Mouse (Mus musculus): ENCODE results near the gene Ly9. TPM values are rescaled to one million over a fixed set of nuclear protein-coding genes. Genes with fewer than 3 reads are reported as not detected.

Gene Ly9
- total RNA-seq, 2 experiments from 2014 or later = 0.30 TPM; not detected in 1

DNA sequence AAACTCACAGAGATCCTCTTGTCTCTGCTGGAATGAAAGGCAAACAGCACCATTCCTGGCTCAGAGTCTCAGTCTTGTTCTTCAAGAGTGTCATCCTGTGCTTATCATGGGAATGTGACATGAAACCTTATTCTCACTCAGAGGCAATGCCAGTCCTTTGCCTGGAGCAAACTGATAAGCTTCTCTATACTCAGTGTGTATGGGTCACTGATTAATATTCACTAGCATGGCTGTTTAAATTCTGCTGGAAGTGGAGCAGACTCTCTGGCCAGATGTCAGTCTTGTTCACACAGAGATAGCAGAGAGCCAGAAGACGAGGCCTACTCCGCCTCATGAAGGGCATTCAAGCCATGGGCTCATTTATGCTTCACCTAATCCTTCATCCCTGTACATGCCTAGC lies 22.6 kb downstream of the Ly9 start:
- DNase-seq (ENCODE audit: low spot score in 2 of 2) = no peak

DNA sequence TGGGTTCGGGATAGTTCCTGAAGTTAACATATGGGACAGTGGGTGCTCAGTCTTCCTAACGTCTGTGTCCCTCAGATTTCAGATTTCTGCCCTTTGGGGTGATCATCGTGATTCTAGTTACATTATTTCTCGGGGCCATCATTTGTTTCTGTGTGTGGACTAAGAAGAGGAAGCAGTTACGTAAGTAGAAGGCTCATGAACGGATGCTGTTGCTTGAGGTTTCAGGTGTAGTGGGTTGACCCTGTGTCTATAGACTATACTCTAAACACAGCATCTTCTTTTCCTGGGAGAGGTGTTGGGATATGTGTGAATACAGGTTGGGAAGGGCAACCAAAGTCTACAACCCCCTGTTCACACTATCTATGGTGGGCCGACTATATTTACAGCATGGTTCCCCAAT lies 30.0 kb downstream of the Ly9 start:
- DNase-seq (ENCODE audit: low spot score in 2 of 2) = no peak

DNA sequence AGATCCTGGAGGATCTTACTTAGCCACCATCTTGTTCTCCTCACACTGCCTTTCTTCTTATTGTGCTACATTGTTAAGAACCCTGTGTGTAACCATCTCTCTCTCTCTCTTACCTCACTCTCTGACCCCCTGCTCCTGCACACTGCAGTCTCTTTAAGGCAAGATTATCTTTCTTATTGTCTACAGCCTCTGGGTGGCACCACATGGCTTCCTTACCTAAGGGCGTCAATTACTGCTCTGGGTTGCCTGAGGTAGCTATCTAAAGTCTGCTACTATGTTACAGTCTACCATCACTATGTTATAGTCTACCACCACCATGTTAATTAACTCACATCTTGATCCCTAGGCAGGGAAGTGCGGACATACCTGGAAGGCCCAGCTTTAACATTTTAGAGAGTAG lies 38.8 kb downstream of the Ly9 start:
- no peak for DNase-seq (ENCODE audit: low spot score in 2 of 2)

DNA sequence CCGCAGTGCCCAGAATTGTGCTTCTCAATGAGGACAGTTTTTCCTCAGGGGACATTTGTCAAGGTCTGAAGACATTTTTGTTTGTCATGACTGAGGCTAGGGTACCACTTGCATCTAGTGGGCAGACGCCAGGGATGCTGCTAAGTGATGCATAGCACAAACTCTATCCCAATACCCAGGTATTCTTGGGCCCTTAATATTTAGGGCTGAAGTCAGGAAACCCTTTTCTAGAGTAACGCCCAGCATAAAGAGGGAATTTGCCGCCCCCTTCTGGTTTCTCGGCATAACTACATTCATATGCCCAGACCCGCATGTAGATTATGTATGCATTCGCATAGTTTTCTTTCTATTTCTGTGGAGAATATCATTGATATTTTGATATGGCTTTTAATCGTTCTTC lies 40.4 kb downstream of the Ly9 start:
- peak; percentile 51 to 64 for DNase-seq (ENCODE audit: low spot score in 2 of 2)

DNA sequence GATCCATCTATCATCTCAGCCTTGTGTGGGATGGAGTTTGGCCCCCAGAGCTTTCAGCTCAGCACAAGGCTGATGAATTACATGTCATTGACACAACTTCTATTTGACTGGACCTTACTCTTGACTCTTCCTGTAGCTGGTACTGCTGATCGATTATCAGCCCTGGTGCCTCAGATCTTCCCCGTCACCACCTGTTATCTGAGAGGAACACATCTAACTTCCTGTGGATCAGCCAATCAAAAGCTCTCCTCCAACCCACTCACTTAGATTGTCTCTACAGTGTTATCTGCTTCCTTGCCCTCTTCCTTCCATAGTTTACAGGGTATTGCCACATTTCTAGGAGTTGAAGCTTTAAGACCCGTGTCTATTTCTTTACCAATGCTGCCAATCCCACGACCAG lies 41.3 kb downstream of the Ly9 start:
- DNase-seq (ENCODE audit: low spot score in 2 of 2) = no peak

DNA sequence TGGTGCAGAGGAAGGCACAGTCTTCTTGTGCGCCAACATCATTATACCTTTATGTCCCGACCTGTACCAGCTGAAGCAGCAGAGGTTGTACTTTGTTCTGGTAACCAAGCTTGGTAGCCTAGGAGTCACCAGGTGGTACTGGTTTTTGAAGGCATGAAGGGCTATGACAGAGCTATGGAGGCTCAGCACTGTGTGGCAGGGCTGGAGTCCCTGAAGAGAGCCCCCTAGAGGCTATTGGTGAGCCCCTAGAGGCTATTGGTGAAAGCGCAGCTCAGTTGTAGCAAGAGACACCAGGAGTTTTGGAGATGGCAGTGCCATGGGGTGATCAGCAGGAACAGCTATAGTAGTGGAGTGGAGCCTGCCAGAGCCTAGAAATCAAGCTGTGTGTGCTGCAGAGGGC lies 43.0 kb downstream of the Ly9 start:
- peak in 1 of 2 experiments; percentile 8 for DNase-seq (ENCODE audit: low spot score in 2 of 2)

DNA sequence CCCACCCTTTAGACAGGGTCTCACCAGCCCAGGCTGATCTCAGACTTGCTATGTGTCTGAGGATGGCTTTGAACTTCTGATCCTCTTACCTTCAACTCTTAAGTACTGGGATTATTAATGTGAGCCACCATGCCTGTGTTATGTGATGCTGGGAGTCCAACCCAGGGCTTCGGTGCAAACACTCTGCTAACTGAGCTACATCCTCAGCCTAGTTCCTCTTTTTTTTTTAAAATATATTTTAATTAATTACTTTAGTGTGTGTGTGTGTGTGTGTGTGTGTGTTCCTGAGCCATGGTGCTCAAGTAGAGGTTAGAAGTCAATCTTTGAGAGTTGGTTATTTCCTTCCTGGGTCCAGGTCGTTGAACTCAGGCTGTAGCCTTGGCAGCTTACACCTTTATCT lies 44.2 kb downstream of the Ly9 start:
- DNase-seq (ENCODE audit: low spot score in 2 of 2) = no peak

DNA sequence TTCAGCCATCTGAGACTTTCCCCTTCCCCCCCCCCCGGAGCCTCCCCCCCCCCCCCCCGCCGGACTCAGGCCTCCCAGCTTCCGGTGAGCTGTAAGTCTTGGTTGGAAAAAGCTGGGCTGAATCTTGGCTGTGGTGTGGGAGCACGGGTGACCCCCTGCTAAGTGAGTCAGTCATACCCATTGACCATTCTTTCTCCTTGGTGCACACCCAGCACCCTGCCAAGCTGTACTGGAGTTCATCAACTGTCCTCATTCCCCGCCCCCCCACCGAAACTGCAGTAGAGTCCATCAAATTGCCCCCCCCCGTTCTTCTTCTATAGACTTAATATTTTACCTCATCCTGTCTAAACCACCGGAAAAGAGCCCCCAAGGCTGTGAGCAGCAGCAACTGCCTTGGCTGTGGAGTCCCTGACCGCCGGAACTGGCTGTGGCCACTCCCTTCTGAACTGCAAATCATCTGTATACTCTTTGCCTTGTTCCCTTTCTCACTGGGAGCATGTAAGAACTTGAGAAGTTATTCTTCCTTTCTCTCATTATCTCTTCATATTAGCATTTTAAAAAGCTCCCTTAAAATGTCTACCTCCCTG lies 45.5 kb downstream of the Ly9 start:
- DNase-seq (ENCODE audit: low spot score in 2 of 2) = no peak

DNA sequence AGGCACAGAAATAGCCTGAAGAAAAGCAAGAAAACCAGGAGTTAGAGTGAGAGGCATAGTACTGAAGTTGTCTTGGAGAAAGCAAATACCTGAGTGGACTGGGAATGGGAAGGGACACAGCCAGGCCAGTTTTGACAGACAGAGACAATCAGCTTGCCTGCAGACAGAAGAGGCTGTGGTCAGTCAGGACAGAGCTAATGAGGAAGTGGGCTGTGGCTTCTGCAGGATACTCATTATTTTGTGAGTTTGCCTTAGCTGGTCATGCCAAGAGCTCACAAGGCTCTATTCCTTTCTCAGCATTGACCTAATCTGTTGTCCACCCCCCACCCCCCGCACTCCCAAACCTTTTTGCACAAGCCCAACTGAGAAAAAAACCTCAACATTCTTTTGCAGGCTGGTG lies 46.0 kb downstream of the Ly9 start:
- no peak for DNase-seq (ENCODE audit: low spot score in 2 of 2)

DNA sequence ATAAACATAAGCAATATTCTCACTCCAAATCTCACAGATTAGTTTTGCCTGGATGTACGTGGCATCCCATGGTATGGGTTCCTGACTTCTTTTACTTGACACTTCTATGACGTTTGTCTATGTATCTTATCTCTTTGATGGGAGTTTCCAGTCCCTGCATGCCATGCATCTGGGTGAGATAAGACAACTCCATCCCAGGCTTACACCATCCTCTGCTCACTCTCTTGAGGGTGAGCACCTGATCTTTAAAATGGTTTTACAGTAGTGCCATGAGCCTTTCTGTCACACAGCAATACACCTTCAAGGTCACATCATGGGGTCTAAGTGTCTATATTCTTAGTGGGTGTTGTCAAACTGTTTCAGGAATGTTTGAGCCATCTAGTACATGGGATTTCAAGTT lies 46.9 kb downstream of the Ly9 start:
- no peak for DNase-seq (ENCODE audit: low spot score in 2 of 2)

DNA sequence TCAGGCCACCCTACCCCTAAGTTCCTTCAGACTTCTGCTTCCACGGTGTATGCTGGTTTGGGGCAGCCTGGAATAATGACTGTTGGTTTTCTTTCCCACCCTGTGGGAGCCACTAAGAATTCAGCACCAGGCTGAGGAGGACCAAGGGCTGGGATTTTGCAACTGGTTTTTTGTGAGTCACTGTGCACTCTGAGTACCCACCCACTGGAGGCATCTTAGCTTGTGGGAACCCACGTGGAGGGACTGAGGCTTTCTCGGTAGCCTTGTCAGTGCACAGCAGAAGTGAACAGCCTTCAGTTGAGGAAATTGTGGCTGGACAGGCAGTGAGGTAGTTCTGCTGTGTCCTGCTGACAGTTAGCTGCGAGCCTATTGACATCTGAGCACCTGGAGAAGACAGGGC lies 48.3 kb downstream of the Ly9 start, which contains the start of gene Cd244a:
Cd244a (plus strand) TSS at position 296 of the 400 bp plus-strand sequence.
- DNase-seq (ENCODE audit: low spot score in 2 of 2) = no peak

DNA sequence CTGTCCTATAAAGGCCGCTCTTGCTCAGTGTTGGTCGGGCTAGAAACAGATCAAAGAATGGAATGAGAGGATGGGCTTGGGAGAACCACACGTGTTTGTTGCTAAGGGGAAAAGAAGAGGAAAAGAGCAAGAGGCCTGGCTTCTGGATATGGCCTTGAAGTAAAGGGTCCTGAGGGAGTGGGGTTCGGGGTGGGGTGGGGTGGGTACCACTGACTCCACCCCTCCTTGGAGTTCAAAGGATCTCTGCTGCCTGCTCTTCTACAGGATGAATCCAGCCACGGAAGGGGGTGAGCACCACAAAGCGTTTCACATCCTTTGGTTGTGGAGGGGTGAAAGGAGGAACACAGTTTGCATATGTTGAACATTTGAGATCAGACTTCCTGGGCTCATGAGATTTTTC lies 48.8 kb downstream of the Ly9 start:
- no peak for DNase-seq (ENCODE audit: low spot score in 2 of 2)

DNA sequence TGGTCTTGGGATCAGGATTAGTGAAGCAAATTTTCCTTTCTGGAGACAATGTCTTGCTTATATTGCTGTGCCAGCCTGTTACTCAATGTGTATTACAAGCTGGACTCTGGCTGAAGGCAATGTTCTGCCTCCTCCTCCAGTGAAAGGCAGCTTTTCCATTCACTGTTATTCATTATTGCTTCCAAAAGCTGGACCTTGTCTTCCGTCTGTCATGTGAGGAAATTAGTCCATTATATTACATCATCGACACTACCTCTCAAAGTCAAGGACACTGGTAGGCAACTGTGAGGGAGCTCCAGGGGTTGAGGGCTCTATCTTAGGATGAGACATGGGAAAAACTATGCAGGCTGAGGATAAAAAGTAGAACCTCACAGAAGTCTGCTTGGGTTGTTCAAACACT lies 50.8 kb downstream of the Ly9 start:
- DNase-seq (ENCODE audit: low spot score in 2 of 2) = no peak

DNA sequence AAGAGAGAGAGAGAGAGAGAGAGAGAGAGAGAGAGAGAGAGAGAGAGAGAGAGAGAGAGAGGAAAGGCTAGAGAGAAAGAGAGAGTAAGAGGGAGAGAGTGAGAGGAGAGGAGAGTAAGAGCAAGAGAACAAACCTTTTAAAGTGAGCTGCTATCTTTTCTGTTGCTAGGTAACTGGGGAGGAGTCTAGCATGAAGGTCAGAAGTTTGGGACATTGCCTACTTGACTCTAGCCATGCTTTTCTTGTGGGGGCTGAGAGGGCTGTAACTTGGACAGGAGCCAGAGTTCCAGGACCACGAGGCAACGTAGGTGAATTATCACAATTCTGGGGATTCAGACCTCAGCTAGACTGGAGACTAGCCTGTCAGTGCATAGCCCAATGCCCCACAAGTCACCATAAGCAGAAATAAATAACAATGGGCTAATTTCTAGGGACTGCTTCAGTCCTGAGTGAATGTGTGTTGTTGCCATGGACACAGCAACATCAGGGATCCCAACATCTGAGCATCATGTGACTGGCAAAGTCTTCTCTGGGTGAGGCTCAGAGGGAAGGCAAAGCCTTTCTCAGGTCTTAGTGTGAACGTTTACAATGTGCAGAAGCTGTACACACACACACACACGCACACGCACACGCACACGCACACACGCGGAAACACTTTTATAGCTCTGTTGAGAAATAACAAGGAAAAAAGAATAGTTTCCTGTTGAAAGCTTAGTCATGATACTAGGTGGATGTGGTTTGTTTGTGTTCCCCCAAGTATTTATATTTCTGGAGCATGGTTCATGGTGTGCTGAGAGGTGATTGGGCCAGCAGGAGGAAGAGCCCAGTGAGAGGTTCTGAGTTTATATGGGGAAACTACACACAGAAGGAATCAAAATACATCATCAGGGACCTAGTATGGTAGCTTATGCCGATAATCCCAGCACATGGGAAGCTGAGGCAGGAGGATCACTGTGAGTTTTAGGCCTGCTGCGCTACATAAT lies 53.6 kb downstream of the Ly9 start:
- DNase-seq (ENCODE audit: low spot score in 2 of 2) = no peak

DNA sequence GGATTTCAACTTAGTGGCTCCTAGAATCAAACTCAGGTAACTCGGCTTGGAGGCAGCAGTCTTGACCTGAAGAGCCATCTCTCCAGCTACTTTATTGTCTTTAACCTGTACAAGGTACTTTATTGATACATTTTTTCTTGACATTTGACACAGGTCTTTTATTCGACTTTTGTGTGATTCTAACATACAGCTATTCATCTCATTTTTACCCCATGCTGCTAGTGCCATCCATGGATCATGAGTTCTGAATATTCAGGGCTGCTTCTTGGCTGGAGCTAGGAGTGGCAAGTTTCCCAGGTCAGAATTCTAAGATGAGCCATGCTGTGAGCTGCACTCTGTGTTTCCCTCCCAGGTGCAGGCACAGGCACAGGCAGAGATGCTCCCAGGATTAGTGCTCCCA lies 55.0 kb downstream of the Ly9 start:
- DNase-seq (ENCODE audit: low spot score in 2 of 2) = no peak

DNA sequence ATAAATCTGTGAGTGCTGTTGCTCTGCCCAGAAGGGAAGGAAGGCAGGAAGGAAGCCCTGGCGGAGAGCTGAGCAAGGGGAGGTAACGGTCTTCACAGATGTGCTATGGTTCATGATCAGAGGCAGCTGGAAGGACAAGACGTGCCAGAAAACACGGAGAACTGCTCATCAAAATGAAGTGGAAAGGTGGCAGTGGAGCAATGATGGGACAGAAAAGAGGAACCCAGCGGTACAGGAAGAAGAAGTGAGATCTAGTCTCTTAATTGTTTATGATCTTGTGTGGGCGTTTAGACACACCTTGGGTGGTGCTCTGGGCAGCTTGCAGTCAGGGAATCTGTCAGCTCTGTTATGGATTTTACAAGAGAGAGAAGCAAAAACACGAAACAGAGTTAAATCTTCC lies 55.9 kb downstream of the Ly9 start:
- no peak for DNase-seq (ENCODE audit: low spot score in 2 of 2)

DNA sequence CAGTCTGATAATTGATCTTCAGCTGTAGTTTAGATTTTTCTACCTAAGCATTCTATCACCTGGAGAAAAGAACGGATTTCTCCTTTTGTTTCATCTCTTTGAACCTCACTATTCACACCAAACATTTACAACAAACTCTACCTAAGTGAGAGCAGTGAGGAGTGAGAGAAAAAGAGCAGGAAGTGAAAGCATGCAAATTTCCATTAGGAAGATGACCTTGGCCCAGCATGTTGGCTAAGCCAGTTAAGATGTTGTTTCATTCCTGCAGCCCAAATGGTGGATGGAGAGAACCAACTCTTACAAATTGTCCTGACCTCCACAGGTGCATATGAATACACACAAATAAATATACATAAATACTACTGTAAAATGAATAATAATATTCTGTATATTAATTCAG lies 66.5 kb downstream of the Ly9 start:
- no peak for DNase-seq (ENCODE audit: low spot score in 2 of 2)

Small RNA genes within 50 kb of the gene (microRNA-seq; reads per million reads assigned to microRNA genes)
- 0 reads per million in 2 experiments for gene Mir7683

Other genes with a start within 250 kb of the Ly9 start
- 1 to 10 TPM; 6.3 to 8.6 TPM for gene Klhdc9, start 246.6 kb downstream of the Ly9 start, total RNA-seq (2021)
- gene Nectin4, start 237.3 kb downstream of the Ly9 start, total RNA-seq (2021) = 1 to 10 TPM; 1.8 to 1.9 TPM
- 1 to 10 TPM; 1.9 to 2.1 TPM for gene Arhgap30, start 218.5 kb downstream of the Ly9 start, total RNA-seq (2021)
- gene Usf1, start 196.1 kb downstream of the Ly9 start, total RNA-seq (2021) = 100 to 1,000 TPM; 114 to 121 TPM
- 1 to 10 TPM; 2.1 to 3.5 TPM for gene Tstd1, start 188.5 kb downstream of the Ly9 start, total RNA-seq (2021)
- gene F11r, start 169.9 kb downstream of the Ly9 start, total RNA-seq (2021) = 1 to 10 TPM; 5.5 to 7.8 TPM
- 1 to 10 TPM; 8.5 to 9.0 TPM for gene Alyref2, start 103.9 kb downstream of the Ly9 start, total RNA-seq (2021)
- not detected for gene Itln1, start 72.1 kb downstream of the Ly9 start, total RNA-seq (2021)
- not detected for gene Cd244a, start 48.2 kb downstream of the Ly9 start, total RNA-seq (2021)
- gene Slamf7, start 45.6 kb upstream of the Ly9 start, total RNA-seq (2021) = not detected
- gene Cd48, start 74.6 kb upstream of the Ly9 start, total RNA-seq (2021) = under 1 TPM; 0.30 to 0.38 TPM
- gene Slamf1, start 159.7 kb upstream of the Ly9 start, total RNA-seq (2021) = under 1 TPM; 0.21 to 0.22 TPM
- gene Cd84, start 232.3 kb upstream of the Ly9 start, total RNA-seq (2021) = 1 to 10 TPM; 1.8 to 2.0 TPM